Mouse (Mus musculus): ENCODE measurements around the gene Abr.

Gene Abr

DNA sequence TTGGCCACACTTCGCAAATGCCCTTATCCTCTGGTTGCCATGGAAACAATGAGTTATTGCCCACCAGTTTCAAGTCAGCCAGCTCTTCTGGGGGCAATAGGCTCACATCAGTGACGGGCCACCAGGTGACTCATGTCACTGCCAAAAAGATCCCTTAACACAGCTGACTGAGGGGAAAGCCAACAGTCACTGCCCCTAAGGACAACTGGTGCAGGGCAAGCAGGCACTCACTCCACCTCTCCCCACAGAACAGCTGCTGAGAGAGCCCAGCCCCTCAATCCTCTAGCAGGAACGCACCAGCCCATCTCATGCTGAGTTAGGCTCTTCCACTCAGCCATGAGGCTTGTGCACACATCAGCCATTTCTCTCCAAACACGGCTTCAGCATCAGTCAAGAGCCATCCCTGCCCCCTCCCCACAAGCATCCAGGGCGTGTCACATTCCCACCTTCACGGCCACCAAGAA is 128.3 kb downstream of the Abr start:
- DNase-seq (ENCODE audit: low spot score in 2 of 2): no peak

DNA sequence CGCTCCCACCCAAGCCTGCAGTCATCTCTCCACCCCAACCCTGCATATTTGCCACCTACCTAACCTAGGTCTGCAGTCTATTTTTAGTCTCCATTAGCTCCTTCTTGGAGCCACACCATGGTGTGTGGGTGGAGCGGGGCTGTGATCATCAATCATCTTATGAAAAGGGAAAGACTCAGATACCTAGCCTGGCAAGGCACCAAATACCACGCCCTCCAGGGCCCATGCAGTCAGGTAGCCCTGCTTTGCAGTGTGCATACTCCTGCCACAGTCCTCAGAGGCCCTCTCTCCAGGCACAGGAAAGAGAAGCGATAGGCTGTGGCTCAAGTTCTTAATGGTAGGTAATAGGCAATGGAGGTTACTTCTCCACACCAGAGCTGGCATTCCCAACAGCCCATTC is 128.9 kb downstream of the Abr start:
- no peak for DNase-seq (ENCODE audit: low spot score in 2 of 2)

DNA sequence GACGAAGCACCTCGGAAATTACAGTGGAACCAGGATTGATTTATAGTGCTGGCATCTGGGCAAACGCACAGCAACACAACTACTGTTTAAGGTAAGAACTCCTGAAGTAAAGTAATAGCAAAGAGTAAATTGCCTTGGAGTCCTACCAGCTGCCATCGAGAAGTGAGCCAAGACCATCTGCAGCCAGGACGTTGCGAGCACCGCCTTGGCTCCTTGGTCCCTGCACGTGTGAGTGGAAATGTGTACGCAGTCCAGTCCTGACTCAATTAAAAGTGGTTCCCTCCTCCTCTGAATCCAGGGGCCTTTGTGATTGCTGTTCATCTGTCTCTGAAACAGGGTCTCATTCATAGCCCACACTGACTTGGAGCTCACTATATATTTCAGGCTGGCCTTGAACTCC is 130.3 kb downstream of the Abr start:
- DNase-seq (ENCODE audit: low spot score in 2 of 2): no peak

DNA sequence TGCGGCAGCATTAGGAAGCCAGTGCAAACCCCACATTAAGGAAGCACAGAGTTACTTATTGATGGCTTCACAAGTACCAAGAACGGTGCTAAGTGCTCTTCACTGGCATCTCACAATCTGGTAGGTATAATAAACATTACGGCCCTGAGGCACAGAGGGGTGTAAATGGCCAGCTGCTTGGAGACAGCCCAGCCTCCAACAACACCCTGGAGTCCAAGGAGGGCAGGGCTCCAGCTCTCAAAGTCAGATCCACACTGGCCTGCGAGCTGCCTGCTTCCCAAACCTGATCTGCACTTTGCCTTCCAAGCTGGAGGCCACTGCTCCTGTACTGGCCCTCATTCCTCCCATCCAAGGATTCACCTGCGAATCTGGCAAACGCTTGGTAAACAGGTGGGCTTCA is 132.7 kb downstream of the Abr start:
- DNase-seq (ENCODE audit: low spot score in 2 of 2): no peak

DNA sequence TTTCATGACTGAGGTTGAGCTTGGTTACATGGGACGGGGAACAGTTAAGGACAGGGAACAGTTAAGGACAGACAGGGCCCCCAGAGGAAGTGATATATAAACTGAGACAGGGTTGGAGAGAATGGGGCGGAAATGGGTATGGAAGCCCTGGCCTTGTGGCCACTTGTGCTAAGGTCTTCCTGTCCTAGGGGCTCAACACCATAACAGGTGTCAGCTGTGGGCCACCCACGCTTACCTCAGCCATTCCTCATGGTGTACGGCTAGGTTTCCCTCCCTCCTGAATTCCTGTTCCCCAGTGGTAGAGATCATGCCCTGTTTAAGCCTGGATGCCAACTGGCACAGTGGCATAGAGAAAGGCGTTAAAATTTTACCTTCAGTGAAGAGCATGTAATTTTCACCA is 135.1 kb downstream of the Abr start:
- no peak for DNase-seq (ENCODE audit: low spot score in 2 of 2)

DNA sequence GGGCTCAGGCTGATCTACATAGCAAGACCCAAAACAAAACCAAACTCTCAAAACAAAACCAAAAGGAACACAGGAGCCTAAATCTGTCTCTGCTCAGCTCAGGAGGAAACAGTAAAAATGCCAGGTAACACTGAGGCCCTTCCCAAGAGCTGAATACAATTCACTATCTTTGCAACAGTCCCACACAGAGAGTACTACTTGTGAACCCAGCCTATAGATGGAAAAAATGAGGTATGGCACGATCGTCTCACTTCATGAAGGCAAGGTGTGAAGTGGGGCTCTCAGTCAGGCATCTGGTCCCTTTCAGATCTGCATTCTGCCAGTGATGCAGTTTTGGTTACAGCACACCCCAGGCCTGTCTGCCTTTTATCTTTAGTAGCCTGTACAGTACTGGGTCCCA is 138.1 kb downstream of the Abr start:
- no peak for DNase-seq (ENCODE audit: low spot score in 2 of 2)

DNA sequence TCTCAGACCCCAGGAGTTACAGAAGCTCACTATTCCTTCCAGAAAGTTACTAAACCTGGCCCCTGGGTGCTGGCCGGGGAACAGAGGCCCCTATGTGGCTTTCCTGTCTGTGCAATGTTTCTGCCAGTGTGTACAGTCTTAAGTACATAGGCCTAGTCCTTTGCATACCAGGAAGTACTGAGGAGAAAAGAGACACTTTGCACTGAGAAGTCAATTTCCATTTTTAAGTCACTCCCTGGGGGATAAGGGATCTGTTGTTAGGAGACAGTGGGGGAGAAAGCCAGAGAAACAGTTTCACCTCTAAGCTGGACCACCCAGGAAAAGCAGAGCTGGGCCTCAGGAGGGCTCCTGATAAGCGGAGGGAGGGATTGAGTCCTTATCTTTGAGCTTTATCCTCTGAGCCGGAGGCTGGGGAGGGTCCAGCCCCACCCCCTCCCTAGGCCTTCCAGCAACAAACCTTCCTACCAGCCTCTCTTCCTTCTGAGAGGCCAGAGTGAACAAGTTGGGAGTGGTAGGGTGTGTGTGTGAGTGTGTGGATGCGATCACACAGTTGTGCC is 138.9 kb downstream of the Abr start:
- DNase-seq (ENCODE audit: low spot score in 2 of 2): no peak

DNA sequence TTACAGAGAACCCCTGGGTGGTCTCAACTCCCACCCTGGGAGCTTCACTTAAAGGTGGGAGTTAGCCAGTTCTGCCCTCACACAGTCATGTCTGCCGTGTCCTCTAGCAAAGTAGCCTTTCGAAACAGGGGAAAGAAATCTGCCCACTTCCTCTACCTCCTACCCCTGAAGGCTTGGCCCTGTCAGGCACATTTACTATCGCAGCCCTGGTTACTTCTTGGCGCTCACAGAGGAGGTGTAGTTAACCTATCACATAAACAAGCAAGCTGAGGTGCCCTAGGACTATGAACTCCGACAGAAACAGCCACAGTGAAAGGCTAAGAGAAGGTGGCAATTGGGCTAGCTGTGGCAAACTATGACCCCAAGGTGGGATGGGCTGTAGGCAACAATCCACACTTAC is 139.4 kb downstream of the Abr start:
- no peak for DNase-seq (ENCODE audit: low spot score in 2 of 2)

DNA sequence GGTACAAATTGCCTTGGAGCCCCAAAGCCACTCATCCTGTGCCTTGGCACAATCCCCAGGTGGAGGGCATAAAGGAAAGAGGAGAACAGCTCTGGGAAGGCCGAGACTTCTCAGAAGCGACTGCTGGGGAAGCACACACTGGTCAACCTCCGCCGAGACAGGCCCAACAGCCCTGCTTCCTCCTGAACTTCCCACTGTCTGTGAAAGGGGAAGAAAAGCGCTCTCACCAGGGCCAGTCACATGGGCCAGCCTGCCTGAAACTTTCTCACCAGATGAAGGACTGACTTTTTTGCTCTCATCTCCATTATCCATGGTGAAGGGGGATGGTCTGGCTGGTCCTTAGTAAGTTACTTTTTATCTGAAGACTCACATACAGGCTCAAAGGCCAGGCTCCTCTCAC is 139.9 kb downstream of the Abr start:
- DNase-seq (ENCODE audit: low spot score in 2 of 2): peak; percentile 61 to 65

DNA sequence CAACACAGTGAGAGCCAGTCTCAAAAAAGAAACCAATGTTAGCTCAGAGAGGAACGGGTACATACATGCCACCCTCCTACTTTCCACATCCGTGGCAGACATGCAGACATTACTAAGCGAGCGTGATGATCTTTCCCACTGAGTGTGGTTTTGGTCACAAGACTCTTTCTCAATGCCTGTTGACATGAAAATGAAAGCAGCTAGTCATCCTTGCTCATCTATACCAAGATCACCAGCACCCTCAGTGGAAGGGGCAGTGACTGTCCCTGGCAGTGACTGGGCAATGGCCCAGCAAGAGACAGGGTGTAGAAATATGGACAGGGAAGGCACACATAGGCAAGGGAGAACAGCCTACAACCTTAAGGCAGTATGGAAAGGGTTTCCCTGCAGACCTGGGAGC is 142.4 kb downstream of the Abr start:
- peak; percentile 61 to 70 for DNase-seq (ENCODE audit: low spot score in 2 of 2)

DNA sequence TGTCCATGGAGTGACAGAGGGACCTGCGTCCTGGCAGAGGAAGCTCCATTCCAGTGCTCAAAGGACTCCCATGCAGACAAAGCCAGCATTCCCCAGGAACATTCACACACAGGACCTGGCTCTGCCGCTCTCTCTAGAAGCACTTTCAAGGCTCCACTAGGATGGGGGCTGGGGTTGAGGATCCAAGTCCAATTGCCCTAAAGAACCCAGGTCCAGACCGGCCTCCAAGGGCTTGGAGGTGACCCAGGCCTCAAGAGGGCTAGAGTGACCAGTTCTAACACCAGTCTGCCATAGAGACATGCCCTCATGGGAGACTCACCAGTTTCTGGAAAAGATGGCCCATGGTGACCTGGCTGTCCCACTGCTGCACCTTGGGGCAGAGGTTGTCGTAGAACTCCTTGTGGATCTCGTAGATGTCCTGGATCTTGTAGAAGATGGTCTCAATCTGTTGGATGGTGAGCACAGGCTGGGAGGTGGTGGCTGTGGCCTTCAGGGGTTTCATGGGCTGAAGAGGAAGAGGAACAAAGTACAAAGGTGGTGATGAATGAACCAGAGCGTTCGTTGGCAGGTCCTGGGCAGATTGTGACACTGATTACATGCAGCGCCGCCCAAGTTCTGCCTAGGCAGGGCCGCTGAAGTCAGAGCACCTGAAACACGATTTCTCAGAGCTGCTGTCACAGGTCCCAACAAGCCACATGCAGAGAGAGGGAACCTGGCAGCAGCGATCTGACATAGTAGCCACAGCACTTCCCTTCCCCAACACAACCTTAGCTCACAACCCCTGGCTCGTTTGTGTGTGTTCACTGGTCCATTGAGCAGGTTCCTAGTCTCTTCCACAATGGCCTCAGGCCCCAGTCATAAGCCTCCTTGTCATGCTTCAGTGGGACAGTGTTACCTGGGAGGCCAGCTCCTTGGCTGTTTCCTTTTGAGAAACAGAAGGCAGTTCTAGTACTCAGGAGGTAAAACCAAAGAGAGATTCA is 143.1 kb downstream of the Abr start:
- DNase-seq (ENCODE audit: low spot score in 2 of 2): peak; percentile 43 to 55

DNA sequence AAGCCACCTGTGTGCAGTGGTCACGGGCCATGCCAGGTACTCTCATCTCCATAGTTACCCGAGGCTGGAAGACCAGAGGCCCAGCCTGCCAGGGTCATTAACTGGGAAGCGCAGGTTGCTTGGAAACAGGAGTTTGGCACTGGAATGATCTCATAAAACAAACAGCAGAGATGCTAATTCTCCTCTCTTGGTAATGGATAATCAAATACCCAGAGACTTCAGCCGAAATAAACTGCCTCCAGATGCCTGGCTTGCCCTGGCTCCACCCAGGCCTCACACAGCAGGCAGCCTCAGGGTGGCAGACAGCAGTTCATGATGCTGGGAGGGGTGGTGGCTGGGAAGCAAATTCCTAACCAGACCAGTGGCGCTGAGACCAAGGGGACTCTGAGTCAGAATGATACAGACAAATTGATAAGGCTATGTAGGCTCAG is 145.0 kb downstream of the Abr start:
- no peak for DNase-seq (ENCODE audit: low spot score in 2 of 2)

DNA sequence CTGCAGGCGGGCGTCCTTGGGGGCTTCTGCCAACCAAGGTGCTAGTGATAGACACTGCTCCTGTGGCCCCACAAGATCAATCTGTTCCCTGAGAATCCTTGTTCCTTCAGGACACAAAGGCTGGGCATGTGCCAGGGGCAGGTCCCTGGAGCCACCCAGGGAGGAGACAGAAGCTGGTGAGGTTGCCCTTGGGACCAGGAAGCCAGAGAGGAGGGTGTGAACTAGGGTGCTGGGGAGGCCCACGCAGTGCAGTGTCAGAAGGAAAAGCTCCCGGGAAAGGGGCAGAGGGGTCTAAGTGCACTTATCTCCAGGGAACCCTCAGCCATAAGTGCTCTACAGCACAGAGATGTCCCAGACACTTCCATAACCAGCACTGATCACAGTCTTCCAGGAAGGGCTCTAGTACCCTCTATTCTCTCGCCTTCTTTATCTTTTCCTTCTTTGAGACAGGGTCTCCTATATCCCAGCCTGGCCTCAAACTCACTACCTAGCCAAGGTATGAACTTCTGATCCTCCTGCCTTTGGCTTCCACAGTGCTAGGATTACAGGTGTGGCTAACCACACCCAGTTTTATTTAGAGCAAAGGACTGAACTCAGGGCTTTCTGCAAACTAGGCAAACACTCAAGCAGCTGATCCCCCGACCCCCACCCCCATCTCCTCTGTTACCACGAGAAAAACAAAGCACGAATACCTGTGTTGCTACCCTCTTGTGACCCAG is 145.6 kb downstream of the Abr start:
- DNase-seq (ENCODE audit: low spot score in 2 of 2): no peak

DNA sequence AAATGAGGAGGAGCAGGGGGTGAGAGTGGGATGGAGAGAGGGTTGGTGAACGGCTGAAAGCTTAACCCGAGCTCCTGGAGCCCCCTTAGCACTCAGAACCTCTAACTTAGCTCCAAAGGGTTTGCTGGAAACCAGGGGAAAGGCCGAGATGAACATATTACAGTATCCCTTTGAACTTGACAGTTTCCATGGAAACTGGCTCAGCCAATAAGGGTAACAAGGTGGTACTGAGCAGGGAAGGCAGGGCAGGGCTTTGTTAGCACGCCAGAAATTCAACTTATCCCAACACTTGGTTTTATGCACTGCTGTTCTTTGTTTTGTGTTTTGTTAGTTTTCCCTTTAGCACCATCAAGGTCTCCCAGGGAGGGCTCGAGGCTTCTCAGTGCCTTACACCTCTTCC is 149.5 kb downstream of the Abr start:
- no peak for DNase-seq (ENCODE audit: low spot score in 2 of 2)

DNA sequence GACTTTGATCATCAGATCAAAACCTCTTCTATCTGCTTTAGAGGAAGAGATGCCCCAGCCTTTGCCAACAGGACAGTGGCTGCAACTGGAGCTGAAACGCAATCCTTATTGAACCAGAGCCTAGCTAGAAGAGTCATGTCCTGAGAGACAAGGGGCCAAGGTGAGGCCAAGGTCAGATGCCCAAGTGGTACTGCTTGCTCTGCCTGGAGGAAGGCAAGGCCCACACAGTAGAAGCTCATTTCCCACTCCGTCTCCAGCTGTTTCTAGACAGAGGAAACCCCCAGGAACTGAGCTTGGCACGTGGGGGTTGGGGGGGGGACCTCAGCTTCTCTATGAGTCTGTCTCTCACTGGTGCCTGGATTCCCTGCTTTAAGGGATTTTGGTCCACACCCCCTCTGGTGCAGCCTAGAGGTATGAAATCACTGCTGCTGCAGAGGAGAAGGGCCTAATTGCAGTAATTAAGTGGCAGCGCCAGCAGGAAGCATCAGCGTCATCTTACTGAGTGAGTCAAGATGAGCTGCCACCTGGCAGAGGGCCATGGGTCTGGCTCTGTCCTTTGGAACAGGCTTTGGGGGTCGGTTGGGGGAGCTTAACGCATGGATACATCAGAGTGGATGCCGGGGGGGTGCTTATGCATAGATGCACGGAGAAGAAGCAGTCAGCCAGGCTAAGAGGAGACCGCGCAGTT is 152.7 kb downstream of the Abr start:
- DNase-seq (ENCODE audit: low spot score in 2 of 2): no peak

DNA sequence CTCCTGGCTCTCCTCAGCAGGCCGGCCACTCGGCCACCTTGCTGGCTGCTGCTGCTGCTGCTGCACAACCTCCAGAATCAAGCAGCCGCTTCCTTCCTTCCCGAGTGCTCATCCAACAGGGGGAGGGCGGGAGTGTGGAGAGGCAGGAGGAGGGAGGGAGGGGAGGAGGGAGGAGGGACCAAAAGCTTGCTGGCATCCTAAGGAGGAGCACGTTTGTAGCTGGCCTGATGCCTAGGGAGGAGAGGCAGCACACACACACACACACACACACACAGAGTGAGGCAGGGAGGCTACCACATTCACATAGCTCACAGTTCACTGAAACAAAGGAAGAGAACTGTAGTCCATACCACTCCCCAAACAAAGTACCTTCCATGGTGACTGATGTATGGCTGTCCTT is 153.8 kb downstream of the Abr start:
- DNase-seq (ENCODE audit: low spot score in 2 of 2): no peak

DNA sequence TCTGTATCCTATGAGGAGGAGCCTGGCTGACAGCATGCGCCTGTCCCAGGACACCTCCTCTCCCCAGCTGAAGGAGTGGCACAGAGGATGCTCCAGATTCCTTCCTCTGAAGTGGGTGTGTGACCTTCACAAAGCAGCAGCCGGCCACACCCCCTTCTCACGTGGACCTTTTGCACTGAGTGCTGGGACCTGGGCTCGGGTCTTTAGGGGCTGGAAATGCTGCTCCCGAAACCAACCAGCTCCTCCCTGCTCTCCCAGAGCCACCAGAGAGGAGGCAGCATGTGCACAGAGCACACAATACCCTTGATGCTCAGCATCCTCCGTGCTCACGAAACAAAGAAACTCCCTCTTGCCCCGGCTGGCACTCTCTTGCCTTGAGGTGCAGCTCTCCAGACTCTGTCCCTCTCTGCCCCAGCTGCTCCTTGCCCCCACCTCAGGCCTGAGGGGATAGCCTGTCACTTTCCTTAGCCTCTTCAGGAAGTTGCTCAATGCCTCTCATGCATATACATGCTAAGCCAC is 154.6 kb downstream of the Abr start:
- no peak for DNase-seq (ENCODE audit: low spot score in 2 of 2)

DNA sequence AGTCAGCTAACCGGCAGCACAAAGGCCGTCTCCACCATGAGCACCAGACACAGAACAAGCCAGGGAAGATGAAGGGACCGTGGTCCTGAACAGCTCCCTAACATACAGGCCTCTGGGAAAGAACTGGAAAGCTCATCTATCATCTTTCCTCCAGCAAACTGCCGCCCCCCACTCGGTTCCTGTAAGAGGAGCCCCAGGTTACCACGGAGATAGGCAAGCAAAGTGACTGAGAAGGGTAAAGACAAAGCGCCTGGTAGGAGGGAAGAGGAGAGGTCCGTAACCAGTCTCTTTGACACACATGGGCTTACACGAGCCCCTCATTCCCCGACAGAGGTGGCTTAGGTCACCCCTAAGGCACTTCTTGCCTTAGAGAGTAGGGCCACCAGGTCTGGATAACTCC is 155.0 kb downstream of the Abr start:
- DNase-seq (ENCODE audit: low spot score in 2 of 2): no peak

DNA sequence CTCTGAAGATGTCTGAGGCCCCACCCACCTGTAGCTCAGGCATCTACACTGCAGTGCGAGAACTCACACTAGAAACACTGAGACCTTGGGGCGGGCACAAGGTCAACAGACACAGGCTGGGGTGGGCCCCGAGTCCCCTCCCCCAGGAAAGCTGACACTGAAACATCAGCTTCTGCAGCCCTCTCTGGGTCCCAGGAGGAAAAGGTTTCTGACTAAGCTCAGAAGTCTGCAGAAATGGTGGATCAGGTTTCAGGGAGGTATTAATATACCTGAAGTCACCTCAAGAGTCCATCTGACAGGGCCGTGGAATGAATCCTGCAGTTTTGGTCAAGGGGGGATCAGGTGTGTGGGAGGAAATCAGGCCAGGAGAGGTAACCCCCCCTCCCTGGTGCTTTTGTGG is 156.2 kb downstream of the Abr start:
- DNase-seq (ENCODE audit: low spot score in 2 of 2): no peak

DNA sequence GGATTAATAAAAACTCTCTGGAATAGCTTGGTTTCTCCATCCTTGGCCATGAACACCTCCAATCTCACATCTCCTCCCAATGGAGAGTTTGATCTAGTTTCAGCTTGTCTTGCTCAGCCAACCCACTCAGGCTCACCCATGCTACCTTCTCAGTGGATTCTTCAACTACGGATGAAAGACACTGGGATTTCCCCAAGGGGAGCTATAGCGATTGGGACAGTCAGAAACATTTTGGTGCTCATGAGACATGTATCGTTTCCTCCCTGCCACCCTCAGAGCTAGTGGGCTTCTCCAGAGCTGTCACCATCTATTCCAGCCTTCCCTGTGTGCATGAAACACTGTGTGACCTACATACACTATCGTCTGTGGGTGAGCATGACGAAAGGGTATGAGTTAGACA is 160.4 kb downstream of the Abr start:
- no peak for DNase-seq (ENCODE audit: low spot score in 2 of 2)

DNA sequence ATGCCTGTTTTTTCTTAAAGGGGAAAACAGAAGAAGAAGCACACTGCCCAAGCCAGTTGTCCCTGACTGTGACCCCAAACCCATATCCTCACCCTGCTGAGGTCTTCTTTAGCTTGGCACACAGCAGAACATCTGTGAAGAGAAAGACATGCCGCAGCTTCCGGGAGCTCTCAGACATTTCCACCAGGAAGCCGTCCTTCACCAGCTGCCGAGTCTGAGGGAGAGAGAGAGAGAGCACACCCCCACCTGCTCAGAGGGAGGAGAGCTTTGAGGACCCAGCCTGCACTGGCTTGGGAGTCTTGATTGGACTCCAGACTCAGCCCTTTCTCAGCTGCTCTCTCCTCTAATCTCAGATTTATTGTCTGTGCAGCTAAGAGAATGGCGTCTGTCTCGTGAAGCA is 160.9 kb downstream of the Abr start:
- no peak for DNase-seq (ENCODE audit: low spot score in 2 of 2)

DNA sequence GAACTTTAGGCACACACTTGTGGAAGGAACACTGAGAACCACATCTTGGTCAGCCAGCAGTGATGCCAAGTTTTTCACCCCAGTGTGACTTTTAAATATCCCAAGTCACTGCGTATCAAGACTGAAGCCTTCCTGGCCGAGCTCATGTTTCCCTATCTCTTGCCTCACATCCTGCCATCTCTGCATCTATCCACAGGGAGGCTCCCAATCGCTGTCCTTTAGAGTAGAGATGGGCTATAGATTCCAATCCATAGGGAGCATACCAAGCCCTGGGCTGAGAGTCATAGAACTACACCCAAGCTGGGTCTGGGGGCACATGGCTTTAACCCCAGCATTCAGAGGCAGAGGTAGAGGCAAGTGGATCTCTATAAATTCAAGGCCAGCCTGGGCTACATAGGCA is 162.6 kb downstream of the Abr start:
- DNase-seq (ENCODE audit: low spot score in 2 of 2): no peak

All from spleen, postnatal 36 days (tissue).